Mouse (Mus musculus) lung, embryonic 14.5 days (tissue): ENCODE data around the gene Krt76. TPM values are rescaled to one million over a fixed set of nuclear protein-coding genes. Genes with fewer than 3 reads are reported as not detected.

Experiments used
- ATAC-seq: fragments of 200-750 bp; cut with Nextera tagmentation; 2 replicates; pipeline ENCODE4 v1.8.0; 2017; ENCODE audit warnings: mild to moderate bottlenecking, moderate TSS enrichment, moderate library complexity; ENCODE audit not compliant: insufficient read depth
- DNase-seq: peaks from one replicate; pipeline ENCODE4 v3.0.0-alpha.2; 2015
- H3K27ac ChIP-seq: fragments of 300-500 bp; sonication (generic); 2 replicates; pipeline ENCODE4 v1.5.1; 2014; ENCODE audit warnings: low read depth, mild to moderate bottlenecking, moderate library complexity
- H3K27me3 ChIP-seq: fragments of 300-500 bp; sonication (generic); 2 replicates; pipeline ENCODE4 v1.6.1; 2014; ENCODE audit warnings: low read length, control low read depth; ENCODE audit not compliant: insufficient read depth
- H3K36me3 ChIP-seq: fragments of 300-500 bp; sonication (generic); 2 replicates; pipeline ENCODE4 v1.6.1; 2014; ENCODE audit warnings: control low read depth; ENCODE audit not compliant: insufficient read depth
- H3K4me1 ChIP-seq: fragments of 300-500 bp; sonication (generic); 2 replicates; pipeline ENCODE4 v1.6.1; 2014; ENCODE audit warnings: antibody characterized with exemption, control low read depth; ENCODE audit not compliant: insufficient read depth
- H3K4me2 ChIP-seq: fragments of 300-500 bp; sonication (generic); 2 replicates; pipeline ENCODE4 v1.6.1; 2014; ENCODE audit warnings: mild to moderate bottlenecking
- H3K4me3 ChIP-seq: fragments of 300-500 bp; sonication (generic); 2 replicates; pipeline ENCODE4 v1.5.1; 2014; ENCODE audit warnings: low read depth, low read length
- H3K9ac ChIP-seq: fragments of 300-500 bp; sonication (generic); 2 replicates; pipeline ENCODE4 v1.6.1; 2014
- H3K9me3 ChIP-seq: fragments of 300-500 bp; sonication (generic); 2 replicates; pipeline ENCODE4 v1.6.1; 2016; ENCODE audit warnings: low read depth, low read length, control low read depth
- CTCF ChIP-seq: IDR thresholded peaks from 2 replicates; pipeline ENCODE4 v1.5.1; 2016; ENCODE audit warnings: antibody characterized with exemption, low read depth
- WGBS: fragments of 180-500 bp; shearing (Covaris S2); extraction: QIAGEN DNeasy Blood & Tissue Kit; methylation state at CpG from one replicate; pipeline ENCODE4 v1.1.7; 2014; 5-methylcytosine and 5-hydroxymethylcytosine counted together
- polyA plus RNA-seq: library from polyadenylated mRNA; unstranded; fragments of >200 nt; fragmentation: Nextera tagmentation; extraction: Ambion mirVana; gene quantifications from 2 replicates; pipeline ENCODE4 v1.2.1, GENCODE M21; 2014

Krt76 gene
- not detected in 2 replicates for polyA plus RNA-seq

DNA sequence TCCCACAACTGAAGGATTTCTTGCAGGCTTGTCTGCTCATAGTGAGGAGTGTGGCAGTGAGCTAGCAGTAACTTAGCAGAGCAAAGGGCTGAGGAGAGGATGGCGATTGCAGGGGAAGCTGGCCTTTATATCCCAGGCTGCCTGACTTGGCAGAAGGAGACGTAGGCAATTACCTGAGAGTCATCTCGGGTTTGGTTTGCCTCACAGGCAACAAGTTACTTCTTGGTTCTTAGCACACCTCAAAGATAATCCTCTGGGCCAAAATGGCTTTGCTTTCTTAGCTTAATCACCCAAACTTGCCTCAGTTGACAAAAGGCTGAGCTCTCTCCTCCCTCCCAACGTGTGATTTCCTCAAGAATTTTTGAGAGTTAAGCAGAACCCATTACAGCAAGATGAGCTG lies at the start of gene Krt76:
TSS of gene Krt76 (minus strand) at position 101 of the 400 bp plus-strand sequence.
- no peak within 1 kb of the TSS for H3K9ac ChIP-seq
- no peak within 1 kb of the TSS for H3K4me3 ChIP-seq
- no peak within 1 kb of the TSS for H3K4me2 ChIP-seq
- TF ChIP-seq CTCF, result no peak
- no peaks in the 10 kb centered on the region for H3K36me3 ChIP-seq
- no peak for ATAC-seq
- H3K27ac ChIP-seq, result no peak within 1 kb of the TSS
- no peaks in the 10 kb centered on the region for H3K4me1 ChIP-seq
- no peaks in the 10 kb centered on the region for H3K9me3 ChIP-seq
- 54% methylated on average over 4 of the region's 4 CpGs for WGBS
- no peak for DNase-seq
- H3K27me3 ChIP-seq, result no peaks in the 10 kb centered on the region

DNA sequence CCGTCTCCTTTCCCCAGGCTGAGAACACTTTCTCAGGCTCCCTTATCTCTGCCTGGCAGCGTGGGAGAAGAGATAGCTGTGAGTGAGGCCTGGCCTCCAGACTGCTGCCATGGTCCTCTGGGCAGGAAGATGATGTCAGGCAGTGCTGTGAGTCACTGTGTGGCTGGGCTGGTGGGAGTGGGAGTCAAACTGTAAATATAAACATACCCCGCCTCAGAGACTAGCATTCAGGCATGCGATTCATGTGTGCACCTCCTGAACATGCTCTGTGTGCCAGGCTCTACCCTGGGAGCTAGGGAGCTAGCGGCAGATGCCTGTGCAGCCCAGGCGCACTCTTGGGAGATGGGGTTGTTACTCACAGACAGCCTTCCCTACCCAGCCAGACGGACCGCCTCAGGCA lies 49.2 kb upstream of the Krt76 start:
- no peak for DNase-seq
- H3K4me1 ChIP-seq, result no peaks in the 10 kb centered on the region
- WGBS, result 29% methylated on average over 8 of the region's 8 CpGs
- no peak for ATAC-seq
- no peak overlapping the region for H3K27ac ChIP-seq
- no peak overlapping the region for H3K4me2 ChIP-seq
- H3K4me3 ChIP-seq, result no peak overlapping the region
- no peaks in the 10 kb centered on the region for H3K36me3 ChIP-seq
- no peak for TF ChIP-seq CTCF
- no peaks in the 10 kb centered on the region for H3K9me3 ChIP-seq
- H3K27me3 ChIP-seq, result no peaks in the 10 kb centered on the region
- no peak overlapping the region for H3K9ac ChIP-seq

DNA sequence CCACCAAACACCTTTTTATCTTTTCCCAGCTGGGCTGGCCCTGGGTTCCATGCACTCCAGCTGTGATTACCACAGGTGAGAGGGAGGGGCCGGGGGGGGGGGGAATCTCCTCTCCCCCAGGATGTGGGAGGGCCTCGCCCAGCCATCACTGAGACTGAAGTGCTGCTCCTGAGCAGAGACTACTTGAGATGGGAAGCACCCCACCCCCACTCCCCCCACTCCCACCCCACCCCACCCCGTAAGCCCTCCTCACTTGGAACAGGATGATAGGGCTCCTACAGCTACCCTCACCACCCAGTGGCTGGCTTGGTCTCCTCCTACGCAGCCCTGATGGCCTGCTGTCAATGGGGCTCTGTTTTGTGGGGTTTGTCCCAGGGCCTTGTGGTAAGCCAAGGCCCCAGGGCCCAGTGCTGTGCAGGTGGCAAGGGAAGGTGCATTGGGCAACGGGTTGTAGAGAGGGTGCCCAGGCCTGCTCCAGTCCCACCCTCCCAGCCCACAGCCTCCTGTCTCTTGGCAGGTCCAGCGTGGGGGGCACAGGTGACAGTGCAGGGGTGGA lies 47.6 kb upstream of the Krt76 start, which contains the start of gene Krt79:
TSS of gene Krt79 (minus strand) at position 51 of the 556 bp plus-strand sequence.
- 55% methylated on average over 6 of the region's 6 CpGs for WGBS
- Histone ChIP-seq H3K4me2 (no peak within 1 kb of the TSS), H3K4me3 (no peak within 1 kb of the TSS), H3K9me3 (no peaks in the 10 kb centered on the region), H3K27me3 (no peaks in the 10 kb centered on the region), H3K27ac (no peak within 1 kb of the TSS), H3K36me3 (no peaks in the 10 kb centered on the region), H3K9ac (no peak within 1 kb of the TSS), H3K4me1 (no peaks in the 10 kb centered on the region)
- ATAC-seq (peak; percentile 17; the same call in 1 of the 2 replicates), DNase-seq (no peak)
- no peak for TF ChIP-seq CTCF

DNA sequence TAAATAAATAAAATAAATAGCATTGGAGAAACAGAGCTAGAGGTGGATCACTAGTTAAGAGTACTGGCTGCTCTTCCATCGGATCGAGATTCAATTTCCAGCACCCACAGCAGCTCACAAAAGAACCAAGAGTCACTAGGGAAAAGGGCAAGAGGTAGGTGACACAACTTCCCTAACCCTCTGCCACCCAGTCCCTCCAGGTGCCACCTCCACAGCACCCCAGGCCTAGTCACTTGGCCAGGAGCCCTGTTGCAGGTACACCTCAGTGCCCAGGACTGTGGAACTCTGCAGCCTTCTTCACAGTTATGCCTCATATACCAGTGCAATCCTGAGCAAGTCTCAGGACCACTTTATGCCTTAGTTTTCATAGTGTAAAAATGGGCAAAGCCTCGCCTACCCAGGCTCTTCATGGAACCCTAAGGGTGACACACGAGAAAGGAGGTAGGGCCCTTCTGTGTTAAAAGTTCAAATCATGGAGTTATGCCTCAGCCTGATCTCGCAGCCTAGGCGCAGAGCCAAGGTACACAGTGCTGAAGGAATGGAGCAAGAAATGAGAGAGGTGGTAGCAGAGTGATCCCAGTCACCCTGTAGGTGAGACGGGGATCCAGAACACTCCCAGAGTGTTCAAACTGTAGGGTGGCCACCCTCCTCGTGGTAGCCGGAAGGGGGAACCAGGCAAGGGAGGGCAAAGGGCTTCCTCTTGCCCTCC lies 46.0 kb upstream of the Krt76 start:
- H3K27ac ChIP-seq, result no peak overlapping the region
- H3K9ac ChIP-seq, result no peak overlapping the region
- H3K9me3 ChIP-seq, result no peaks in the 10 kb centered on the region
- no peaks in the 10 kb centered on the region for H3K4me1 ChIP-seq
- 74% methylated on average over 9 of the region's 9 CpGs for WGBS
- H3K4me2 ChIP-seq, result no peak overlapping the region
- H3K4me3 ChIP-seq, result no peak overlapping the region
- H3K36me3 ChIP-seq, result no peaks in the 10 kb centered on the region
- TF ChIP-seq CTCF, result no peak
- H3K27me3 ChIP-seq, result no peaks in the 10 kb centered on the region
- ATAC-seq, result no peak
- peak; percentile 37 for DNase-seq

DNA sequence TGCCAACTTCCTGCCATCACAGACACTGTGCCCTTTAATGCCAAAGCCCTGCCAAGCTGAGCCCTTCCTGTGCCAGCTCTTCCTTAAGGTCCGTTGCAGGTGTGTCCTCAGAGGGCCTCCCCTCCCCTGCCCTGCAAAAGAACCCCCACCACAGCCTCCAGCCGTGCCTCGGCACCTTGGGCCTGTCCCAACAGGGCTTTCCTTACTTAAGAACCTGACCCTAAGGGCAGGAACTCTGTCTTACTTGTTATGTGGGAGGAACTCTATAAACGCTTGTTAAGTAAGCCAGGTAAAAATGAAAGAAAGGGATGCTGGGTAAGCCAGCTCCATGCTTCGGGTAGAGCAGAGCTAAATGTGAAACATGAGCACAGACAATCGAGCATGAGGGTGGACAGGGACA lies 40.3 kb upstream of the Krt76 start:
- Histone ChIP-seq H3K4me3 (no peak overlapping the region), H3K4me2 (no peak overlapping the region), H3K4me1 (peaks cover 12% of the 10 kb centered on the region), H3K9me3 (no peaks in the 10 kb centered on the region), H3K27me3 (peaks cover 10% of the 10 kb centered on the region; the same call in 1 of the 2 replicates), H3K9ac (no peak overlapping the region), H3K27ac (no peak overlapping the region), H3K36me3 (no peaks in the 10 kb centered on the region)
- ATAC-seq (no peak), DNase-seq (no peak)
- WGBS, result 60% methylated on average over 6 of the region's 6 CpGs
- no peak for TF ChIP-seq CTCF

DNA sequence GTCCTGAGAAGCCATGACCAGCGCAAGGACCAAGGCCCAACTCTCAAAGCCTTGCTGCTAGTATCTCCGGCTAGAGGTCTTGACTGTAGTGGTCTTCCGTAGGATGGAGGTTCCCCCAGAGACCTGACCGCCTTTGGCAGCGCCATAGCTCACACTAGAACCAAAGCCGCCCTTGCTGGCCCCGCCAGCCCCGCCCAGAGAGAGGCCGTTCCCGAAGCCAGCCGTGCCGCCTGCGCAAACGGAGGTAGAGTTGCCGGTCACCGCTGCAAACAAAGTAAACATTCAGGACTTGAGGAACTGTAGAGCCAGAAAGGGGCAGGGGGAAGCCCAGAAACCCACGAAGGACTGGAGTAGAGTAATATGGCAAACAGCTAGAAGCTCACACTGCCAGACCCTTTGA lies 36.9 kb upstream of the Krt76 start:
- ATAC-seq (no peak), DNase-seq (peak; percentile 50)
- peak overlapping the region; percentile 30; the same call in 1 of the 2 replicates for H3K9ac ChIP-seq
- H3K27me3 ChIP-seq, result peaks cover 10% of the 10 kb centered on the region; the same call in 1 of the 2 replicates
- 2% methylated on average over 17 of the region's 17 CpGs for WGBS
- no peaks in the 10 kb centered on the region for H3K9me3 ChIP-seq
- H3K4me3 ChIP-seq, result peak overlapping the region; percentile 27
- peaks cover 12% of the 10 kb centered on the region for H3K4me1 ChIP-seq
- peak overlapping the region; percentile 60 for H3K4me2 ChIP-seq
- H3K36me3 ChIP-seq, result no peaks in the 10 kb centered on the region
- TF ChIP-seq CTCF, result no peak
- no peak overlapping the region for H3K27ac ChIP-seq

DNA sequence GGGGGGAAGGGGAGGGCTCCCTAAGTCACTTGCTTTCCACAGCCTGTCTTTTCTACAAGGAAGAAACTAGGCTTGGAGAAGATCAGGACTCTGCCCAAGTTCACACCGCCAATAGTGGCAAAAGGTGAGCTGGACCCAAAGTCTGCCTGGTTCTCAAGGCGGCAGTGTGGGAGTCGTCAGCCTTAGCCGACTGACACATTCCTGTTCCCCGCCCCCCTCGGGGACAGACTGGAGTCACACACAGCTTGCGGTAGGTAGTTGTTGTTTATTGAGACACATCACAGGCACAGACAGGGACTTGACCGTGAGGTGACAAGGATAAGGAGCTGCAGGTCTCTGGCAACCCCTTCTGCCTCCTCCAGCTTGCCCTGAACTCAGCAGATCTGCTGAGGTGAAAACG lies 36.4 kb upstream of the Krt76 start:
- no peak for TF ChIP-seq CTCF
- Histone ChIP-seq H3K9me3 (no peaks in the 10 kb centered on the region), H3K4me2 (peak overlapping the region; percentile 60), H3K4me3 (0 out of 2 replicates have a peak overlapping the region, but pooled peaks have one; percentile 27), H3K36me3 (no peaks in the 10 kb centered on the region), H3K9ac (no peak overlapping the region), H3K4me1 (peaks cover 12% of the 10 kb centered on the region), H3K27me3 (peaks cover 10% of the 10 kb centered on the region; the same call in 1 of the 2 replicates), H3K27ac (no peak overlapping the region)
- DNase-seq, result no peak
- no peak for ATAC-seq
- 7% methylated on average over 9 of the region's 9 CpGs for WGBS
